Mouse (Mus musculus) midbrain, embryonic 16.5 days (tissue): Measurements from ENCODE around the gene Aldoart2. TPM values are rescaled to one million over a fixed set of nuclear protein-coding genes. Genes with fewer than 3 reads are reported as not detected.
"Not testable (repeated sequence)": the region's sequence is repeated elsewhere in the genome, so short reads cannot be mapped to it uniquely, and the experiment has no call there.

ENCODE experiments used
- ATAC-seq: fragments of 200-750 bp; cut with Nextera tagmentation; 2 replicates; pipeline ENCODE4 v1.8.0; 2017; ENCODE audit warnings: moderate TSS enrichment
- H3K27ac ChIP-seq: fragments of 300-500 bp; sonication (generic); 2 replicates; pipeline ENCODE4 v1.5.1; 2014; ENCODE audit warnings: mild to moderate bottlenecking, low read length, mixed read lengths
- H3K27me3 ChIP-seq: fragments of 300-500 bp; sonication (generic); 2 replicates; pipeline ENCODE4 v1.6.1; 2014; ENCODE audit warnings: low read depth, low read length, mixed read lengths; ENCODE audit not compliant: control insufficient read depth, insufficient read depth
- H3K36me3 ChIP-seq: fragments of 300-500 bp; sonication (generic); 2 replicates; pipeline ENCODE4 v1.6.1; 2014; ENCODE audit warnings: mild to moderate bottlenecking, low read length, moderate library complexity, mixed read lengths; ENCODE audit not compliant: control insufficient read depth, insufficient read depth
- H3K4me1 ChIP-seq: fragments of 300-500 bp; sonication (generic); 2 replicates; pipeline ENCODE4 v1.6.1; 2014; ENCODE audit warnings: mild to moderate bottlenecking, low read length, mixed read lengths; ENCODE audit not compliant: control insufficient read depth, insufficient read depth
- H3K4me2 ChIP-seq: fragments of 300-500 bp; sonication (generic); 2 replicates; pipeline ENCODE4 v1.6.1; 2014; ENCODE audit warnings: mild to moderate bottlenecking, low read length, mixed read lengths
- H3K4me3 ChIP-seq: fragments of 300-500 bp; sonication (generic); 2 replicates; pipeline ENCODE4 v1.5.1; 2014; ENCODE audit warnings: low read depth, mild to moderate bottlenecking, low read length, moderate library complexity, mixed read lengths
- H3K9ac ChIP-seq: fragments of 300-500 bp; sonication (generic); 2 replicates; pipeline ENCODE4 v1.6.1; 2014; ENCODE audit warnings: low read depth, low read length, mixed read lengths
- H3K9me3 ChIP-seq: fragments of 300-500 bp; sonication (generic); replicated peaks from 2 replicates; pipeline ENCODE4 v1.6.1; 2014; ENCODE audit warnings: mild to moderate bottlenecking, low read length, mixed read lengths; ENCODE audit not compliant: control insufficient read depth, poor library complexity, severe bottlenecking
- WGBS: fragments of 180-500 bp; shearing (Covaris S2); extraction: QIAGEN DNeasy Blood & Tissue Kit; methylation state at CpG from one replicate; pipeline ENCODE4 v1.1.7; 2014; 5-methylcytosine and 5-hydroxymethylcytosine counted together
- polyA plus RNA-seq: library from polyadenylated mRNA; unstranded; fragments of >200 nt; fragmentation: Nextera tagmentation; extraction: Ambion mirVana; gene quantifications from 2 replicates; pipeline ENCODE4 v1.2.1, GENCODE M21; 2015

Gene Aldoart2
- polyA plus RNA-seq, 1 experiment from 2014 or later: not detected

GRCm38 (mm10) chr12:55570646-55571045 lies 5.6 kb downstream of the Aldoart2 start:
- 88% methylated on average over 9 of the region's 9 CpGs for WGBS
- Histone ChIP-seq H3K4me2 (no peak overlapping the region), H3K27ac (no peak overlapping the region), H3K9me3 (no peaks in the 10 kb centered on the region), H3K36me3 (no peaks in the 10 kb centered on the region), H3K4me3 (no peak overlapping the region), H3K9ac (no peak overlapping the region), H3K27me3 (no peaks in the 10 kb centered on the region), H3K4me1 (no peaks in the 10 kb centered on the region; the same call in 1 of the 2 replicates)
- ATAC-seq: no peak

GRCm38 (mm10) chr12:55571181-55571580 lies 6.1 kb downstream of the Aldoart2 start:
- Histone ChIP-seq H3K4me1 (no peaks in the 10 kb centered on the region; the same call in 1 of the 2 replicates), H3K4me3 (no peak overlapping the region), H3K9ac (no peak overlapping the region), H3K9me3 (no peaks in the 10 kb centered on the region), H3K4me2 (no peak overlapping the region), H3K27ac (no peak overlapping the region), H3K27me3 (no peaks in the 10 kb centered on the region), H3K36me3 (no peaks in the 10 kb centered on the region)
- no peak for ATAC-seq
- WGBS: 70% methylated on average over 11 of the region's 11 CpGs

GRCm38 (mm10) chr12:55571661-55572060 lies 6.6 kb downstream of the Aldoart2 start:
- H3K27me3 ChIP-seq: no peaks in the 10 kb centered on the region
- ATAC-seq: no peak
- H3K4me1 ChIP-seq: no peaks in the 10 kb centered on the region; the same call in 1 of the 2 replicates
- H3K9ac ChIP-seq: no peak overlapping the region
- no peak overlapping the region for H3K27ac ChIP-seq
- H3K36me3 ChIP-seq: no peaks in the 10 kb centered on the region
- H3K4me3 ChIP-seq: no peak overlapping the region
- H3K4me2 ChIP-seq: no peak overlapping the region
- H3K9me3 ChIP-seq: no peaks in the 10 kb centered on the region
- 82% methylated on average over 10 of the region's 10 CpGs for WGBS

GRCm38 (mm10) chr12:55573089-55573488 lies 8.1 kb downstream of the Aldoart2 start:
- no peaks in the 10 kb centered on the region; the same call in 1 of the 2 replicates for H3K4me1 ChIP-seq
- no peak for ATAC-seq
- H3K9me3 ChIP-seq: no peaks in the 10 kb centered on the region
- no peak overlapping the region for H3K9ac ChIP-seq
- no peaks in the 10 kb centered on the region for H3K27me3 ChIP-seq
- H3K27ac ChIP-seq: no peak overlapping the region
- no peak overlapping the region for H3K4me2 ChIP-seq
- no peak overlapping the region for H3K4me3 ChIP-seq
- no peaks in the 10 kb centered on the region for H3K36me3 ChIP-seq

GRCm38 (mm10) chr12:55573794-55574193 lies 8.8 kb downstream of the Aldoart2 start:
- no peak overlapping the region for H3K9ac ChIP-seq
- H3K27ac ChIP-seq: no peak overlapping the region
- 3% methylated on average over 6 of the region's 6 CpGs for WGBS
- no peaks in the 10 kb centered on the region for H3K9me3 ChIP-seq
- no peaks in the 10 kb centered on the region; the same call in 1 of the 2 replicates for H3K4me1 ChIP-seq
- H3K4me2 ChIP-seq: no peak overlapping the region
- ATAC-seq: peak; percentile 67; the same call in 1 of the 2 replicates
- H3K27me3 ChIP-seq: no peaks in the 10 kb centered on the region
- no peaks in the 10 kb centered on the region for H3K36me3 ChIP-seq
- H3K4me3 ChIP-seq: no peak overlapping the region

GRCm38 (mm10) chr12:55586936-55587335 lies 21.9 kb downstream of the Aldoart2 start:
- H3K27ac ChIP-seq, H3K27me3 ChIP-seq, H3K9me3 ChIP-seq, H3K4me2 ChIP-seq, H3K9ac ChIP-seq, H3K4me3 ChIP-seq, H3K36me3 ChIP-seq, H3K4me1 ChIP-seq, ATAC-seq: not testable (repeated sequence)
- WGBS: 47% methylated on average over 9 of the region's 9 CpGs

- Histone ChIP-seq H3K27me3 (peaks cover 43% of the 10 kb centered on the region), H3K36me3 (no peaks in the 10 kb centered on the region), H3K27ac (no peak overlapping the region), H3K4me2 (peak overlapping the region; percentile 97), H3K9me3 (no peaks in the 10 kb centered on the region), H3K4me1 (peaks cover 24% of the 10 kb centered on the region), H3K4me3 (peak overlapping the region; percentile 45), H3K9ac (peak overlapping the region; percentile 62)
- no peak; the same call in 1 of the 2 replicates for ATAC-seq
- WGBS: 7% methylated on average over 7 of the region's 7 CpGs
These were observed 33.5 kb downstream of the Aldoart2 start for GRCm38 (mm10) chr12:55598537-55598886.

GRCm38 (mm10) chr12:55598887-55599561 lies 34.0 kb downstream of the Aldoart2 start, which contains the start of gene Insm2:
Gene Insm2 (plus strand): TSS chr12:55599427.
- H3K36me3 ChIP-seq: no peaks in the 10 kb centered on the region
- ATAC-seq: peak; percentile 72
- no peaks in the 10 kb centered on the region for H3K9me3 ChIP-seq
- peak within 1 kb of the TSS; percentile 45 for H3K4me3 ChIP-seq
- under 1% methylated on average over 66 of the region's 77 CpGs for WGBS
- H3K9ac ChIP-seq: peak within 1 kb of the TSS; percentile 62
- no peak within 1 kb of the TSS for H3K27ac ChIP-seq
- H3K27me3 ChIP-seq: peaks cover 43% of the 10 kb centered on the region
- H3K4me2 ChIP-seq: peak within 1 kb of the TSS; percentile 97
- H3K4me1 ChIP-seq: peaks cover 24% of the 10 kb centered on the region

- Histone ChIP-seq H3K4me3 (peak overlapping the region; percentile 45), H3K9me3 (no peaks in the 10 kb centered on the region), H3K36me3 (no peaks in the 10 kb centered on the region), H3K27me3 (peaks cover 43% of the 10 kb centered on the region), H3K9ac (peak overlapping the region; percentile 62), H3K4me2 (peak overlapping the region; percentile 97), H3K27ac (no peak overlapping the region), H3K4me1 (peaks cover 24% of the 10 kb centered on the region)
- under 1% methylated on average over 102 of the region's 109 CpGs for WGBS
- peak; percentile 49 for ATAC-seq
These were observed 34.8 kb downstream of the Aldoart2 start for GRCm38 (mm10) chr12:55599639-55600502.
